Mouse (Mus musculus) limb, embryonic 14.5 days (tissue): Measurements from ENCODE around the gene Asf1a. TPM values are rescaled to one million over a fixed set of nuclear protein-coding genes. Genes with fewer than 3 reads are reported as not detected.
"Not testable (repeated sequence)": the region's sequence is repeated elsewhere in the genome, so short reads cannot be mapped to it uniquely, and the experiment has no call there.

ENCODE experiments used
- ATAC-seq: fragments of 200-750 bp; cut with Nextera tagmentation; 2 replicates; pipeline ENCODE4 v1.8.0; 2017; ENCODE audit warnings: low read depth, moderate number of reproducible peaks, moderate TSS enrichment; ENCODE audit not compliant: low FRiP score
- DNase-seq: peaks from one replicate; pipeline ENCODE4 v3.0.0-alpha.2; 2015; ENCODE audit warnings: low spot score
- H3K27ac ChIP-seq: fragments of 300-500 bp; sonication (generic); replicated peaks from 2 replicates; pipeline ENCODE4 v1.5.1; 2014; ENCODE audit warnings: low read depth, mild to moderate bottlenecking, low read length, moderate library complexity, mixed read lengths
- H3K27me3 ChIP-seq: fragments of 300-500 bp; sonication (generic); 2 replicates; pipeline ENCODE4 v1.6.1; 2014; ENCODE audit warnings: low read length, mixed read lengths; ENCODE audit not compliant: control insufficient read depth, insufficient read depth
- H3K36me3 ChIP-seq: fragments of 300-500 bp; sonication (generic); 2 replicates; pipeline ENCODE4 v1.6.1; 2014; ENCODE audit warnings: mild to moderate bottlenecking, low read length, moderate library complexity, mixed read lengths; ENCODE audit not compliant: control insufficient read depth, insufficient read depth
- H3K4me1 ChIP-seq: fragments of 300-500 bp; sonication (generic); 2 replicates; pipeline ENCODE4 v1.6.1; 2014; ENCODE audit warnings: antibody characterized with exemption, low read length, mixed read lengths; ENCODE audit not compliant: control insufficient read depth, insufficient read depth
- H3K4me2 ChIP-seq: fragments of 300-500 bp; sonication (generic); replicated peaks from 2 replicates; pipeline ENCODE4 v1.6.1; 2014; ENCODE audit warnings: low read depth, mild to moderate bottlenecking, low read length, moderate library complexity; ENCODE audit not compliant: severe bottlenecking
- H3K4me3 ChIP-seq: fragments of 300-500 bp; sonication (generic); replicated peaks from 2 replicates; pipeline ENCODE4 v1.5.1; 2014; ENCODE audit warnings: low read length
- H3K9ac ChIP-seq: fragments of 300-500 bp; sonication (generic); 2 replicates; pipeline ENCODE4 v1.6.1; 2014; ENCODE audit warnings: mild to moderate bottlenecking, low read depth, low read length, moderate library complexity; ENCODE audit not compliant: severe bottlenecking
- H3K9me3 ChIP-seq: fragments of 300-500 bp; sonication (generic); 2 replicates; pipeline ENCODE4 v1.6.1; 2016; ENCODE audit warnings: low read length; ENCODE audit not compliant: control insufficient read depth
- POLR2A ChIP-seq: fragments of 200-500 bp; IDR thresholded peaks from 2 replicates; pipeline ENCODE4 v1.8.0; 2012; ENCODE audit warnings: inconsistent platforms, mild to moderate bottlenecking, moderate library complexity, borderline replicate concordance; ENCODE audit not compliant: insufficient read depth, insufficient read length; ENCODE audit errors: extremely low read depth
- WGBS: fragments of 180-500 bp; shearing (Covaris S2); extraction: QIAGEN DNeasy Blood & Tissue Kit; methylation state at CpG from one replicate; pipeline ENCODE4 v1.1.7; 2014; 5-methylcytosine and 5-hydroxymethylcytosine counted together
- polyA plus RNA-seq, 2 experiments: library from polyadenylated mRNA; depleted of rRNA in 1 of 2; stranded (reverse) in 1 of 2; unstranded in 1 of 2; fragments of >200 nt; fragmentation: Nextera tagmentation in 1 of 2; extraction: Ambion mirVana in 1 of 2; gene quantifications; 2 replicates each; pipeline versions ENCODE4 v1.2.1 to v1.2.3; 2012 to 2014

Gene Asf1a
- polyA plus RNA-seq, 2 experiments: 61.2 to 109 TPM

DNA sequence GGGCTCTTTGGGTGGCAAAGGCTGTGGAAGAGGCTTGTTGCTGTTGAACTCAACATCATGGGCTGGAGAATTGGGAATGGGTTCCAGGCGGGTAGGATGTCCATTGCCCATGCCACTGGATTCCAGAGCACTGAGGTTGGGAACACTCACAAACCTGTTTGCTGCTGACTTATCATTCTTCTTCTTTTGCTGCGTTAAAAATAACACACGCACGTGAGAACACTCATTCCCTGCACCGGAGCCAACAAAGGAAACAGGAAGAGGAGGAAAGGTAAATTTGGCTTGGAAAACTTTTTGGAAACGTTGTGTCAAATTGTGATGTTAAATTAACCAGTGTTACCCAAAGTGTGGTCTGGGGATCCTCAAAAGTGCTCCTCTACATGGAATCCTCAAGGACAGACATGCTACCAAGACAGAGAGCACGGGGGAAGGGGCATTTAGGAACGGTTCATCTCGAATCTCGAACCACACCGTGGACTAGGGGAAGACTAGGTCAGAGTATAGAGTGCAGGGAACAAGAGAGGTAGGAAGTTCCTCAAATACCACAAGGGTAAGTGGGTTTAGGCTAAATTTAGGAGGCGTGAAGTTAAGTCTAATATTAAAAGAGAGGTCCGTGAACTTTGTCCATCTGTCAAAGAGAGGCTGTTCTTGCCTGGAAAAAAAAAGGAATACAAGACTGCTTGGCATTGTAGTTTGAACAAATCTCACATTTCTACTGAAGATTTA is 38.9 kb downstream of the Asf1a start:
- DNase-seq (no peak), ATAC-seq (no peak)
- H3K4me3 ChIP-seq: no peak overlapping the region
- no peak for TF ChIP-seq POLR2A
- H3K9me3 ChIP-seq: no peaks in the 10 kb centered on the region
- no peaks in the 10 kb centered on the region for H3K27me3 ChIP-seq
- no peak overlapping the region for H3K27ac ChIP-seq
- H3K36me3 ChIP-seq: no peaks in the 10 kb centered on the region
- 78% methylated on average over 13 of the region's 13 CpGs for WGBS
- H3K4me2 ChIP-seq: no peak overlapping the region
- H3K9ac ChIP-seq: no peak overlapping the region
- H3K4me1 ChIP-seq: no peaks in the 10 kb centered on the region

- Histone ChIP-seq H3K4me3 (no peak overlapping the region), H3K4me1 (no peaks in the 10 kb centered on the region), H3K4me2 (no peak overlapping the region), H3K36me3 (no peaks in the 10 kb centered on the region), H3K9ac (no peak overlapping the region), H3K9me3 (no peaks in the 10 kb centered on the region), H3K27me3 (no peaks in the 10 kb centered on the region), H3K27ac (no peak overlapping the region)
- ATAC-seq (0 out of 2 replicates have a peak, but pooled peaks have one; percentile 44), DNase-seq (peak; percentile 72)
- no peak for TF ChIP-seq POLR2A
Observed at GRCm38 (mm10) chr10:53641507-53641906, 45.0 kb downstream of the Asf1a start.

GRCm38 (mm10) chr10:53650683-53651082 is 54.1 kb downstream of the Asf1a start:
- 81% methylated on average over 2 of the region's 2 CpGs for WGBS
- Histone ChIP-seq H3K27ac (no peak overlapping the region), H3K9ac (no peak overlapping the region), H3K36me3 (no peaks in the 10 kb centered on the region), H3K4me2 (no peak overlapping the region), H3K9me3 (no peaks in the 10 kb centered on the region), H3K4me1 (no peaks in the 10 kb centered on the region), H3K27me3 (no peaks in the 10 kb centered on the region), H3K4me3 (no peak overlapping the region)
- DNase-seq: no peak
- TF ChIP-seq POLR2A: no peak
- ATAC-seq: no peak

GRCm38 (mm10) chr10:53654239-53654638 is 57.7 kb downstream of the Asf1a start:
- H3K4me2 ChIP-seq, H3K27ac ChIP-seq, H3K4me3 ChIP-seq, DNase-seq, H3K36me3 ChIP-seq, H3K4me1 ChIP-seq, ATAC-seq, H3K9ac ChIP-seq, H3K9me3 ChIP-seq, H3K27me3 ChIP-seq: not testable (repeated sequence)
- WGBS: 82% methylated on average over 5 of the region's 5 CpGs

Other genes starting within 250 kb of the Asf1a start
- 8.1 and 9.2 TPM in 2 replicates for gene Cep85l, start 216.8 kb upstream of the Asf1a start, polyA plus RNA-seq (2012; rRNA removed)
- 9.8 and 9.9 TPM in 2 replicates for gene Cep85l, start 216.8 kb upstream of the Asf1a start, polyA plus RNA-seq (2014; fragmentation: Nextera tagmentation; extraction: Ambion mirVana)
- 7.6 and 8.8 TPM in 2 replicates for gene Mcm9, start 33.7 kb downstream of the Asf1a start, polyA plus RNA-seq (2012; rRNA removed)
- gene Mcm9, start 33.7 kb downstream of the Asf1a start, polyA plus RNA-seq (2014; fragmentation: Nextera tagmentation; extraction: Ambion mirVana): 12.0 and 12.3 TPM in 2 replicates
- 9.8 and 9.9 TPM in 2 replicates for gene Fam184a, start 154.4 kb downstream of the Asf1a start, polyA plus RNA-seq (2012; rRNA removed)
- gene Fam184a, start 154.4 kb downstream of the Asf1a start, polyA plus RNA-seq (2014; fragmentation: Nextera tagmentation; extraction: Ambion mirVana): 6.3 and 6.5 TPM in 2 replicates